In genomic region chr4:136907033-136907432, GRCm38 (mm10) we compare ENCODE assay signal across 8 mouse cellular contexts. TPM values are rescaled to one million over a fixed set of nuclear protein-coding genes. Genes with fewer than 3 reads are reported as not detected.
DNase-seq lines count a peak whose midpoint lies in the region; ATAC-seq and TF ChIP-seq lines count a peak whose summit lies in the region.
"Had no signal": no experiment of that assay in that cellular context is flagged by ENCODE, and none has a peak within 500 bp of the region (broad histone marks: within the 10 kb centered on the region; RNA-seq: fewer than 3 reads in every experiment).

No protein-coding gene starts in this region.

- H3K27ac ChIP-seq in intestine, postnatal 0 days (ENCODE audit: low read depth, low read length), result no peak overlapping the region
- no peak overlapping the region for H3K27ac ChIP-seq in intestine, embryonic 16.5 days (ENCODE audit: low read length)
- H3K27ac ChIP-seq in MEL (ENCODE audit: control insufficient read depth, low read depth, low read length), result no peak overlapping the region

- no peak overlapping the region for H3K9ac ChIP-seq in intestine, postnatal 0 days (ENCODE audit: low read depth, low read length)
- no peak overlapping the region for H3K9ac ChIP-seq in intestine, embryonic 16.5 days (ENCODE audit: low read depth, low read length)
- H3K9ac ChIP-seq in MEL (ENCODE audit: control insufficient read depth, low read depth, low read length, poor library complexity, severe bottlenecking), result no peak overlapping the region

- peak; percentile 23 for TF ChIP-seq RAD21 in MEL (IDR thresholded peaks at IDR 0.05; ENCODE audit: low read depth, low read length)

- no peak overlapping the region for H3K4me2 ChIP-seq in intestine, postnatal 0 days (replicated peaks; ENCODE audit: low read depth)
- no peak overlapping the region for H3K4me2 ChIP-seq in intestine, embryonic 16.5 days (ENCODE audit: low read depth, low read length)

- WGBS in intestine, postnatal 0 days, result 13% methylated on average over 7 of the region's 7 CpGs
- 9% methylated on average over 7 of the region's 7 CpGs for WGBS in intestine, embryonic 16.5 days

- H3K27me3 ChIP-seq in intestine, postnatal 0 days (replicated peaks; ENCODE audit: control insufficient read depth, insufficient read depth, low read length), result peaks cover 44% of the 10 kb centered on the region
- H3K27me3 ChIP-seq in intestine, embryonic 16.5 days (replicated peaks; ENCODE audit: control insufficient read depth, insufficient read depth, low read length), result peaks cover 41% of the 10 kb centered on the region
- H3K27me3 ChIP-seq in MEL (ENCODE audit: control insufficient read depth in 1 of 2, insufficient read depth in 2 of 2, low read length in 2 of 2), result no peaks in the 10 kb centered on the region

- no peak for ATAC-seq in intestine, postnatal 0 days
- ATAC-seq in intestine, embryonic 16.5 days, result no peak
- peak; percentile 95 for ATAC-seq in common myeloid progenitor, adult 5-6 weeks (replicated peaks; ENCODE audit: low read depth, poor library complexity, severe bottlenecking)

- H3K4me3 ChIP-seq in intestine, postnatal 0 days (ENCODE audit: low read depth, low read length), result no peak overlapping the region
- H3K4me3 ChIP-seq in intestine, embryonic 16.5 days (ENCODE audit: low read length), result no peak overlapping the region
- no peak overlapping the region for H3K4me3 ChIP-seq in MEL (ENCODE audit: control insufficient read depth in 1 of 2, insufficient read depth in 1 of 2, low read depth in 2 of 2, low read length in 2 of 2)
- H3K4me3 ChIP-seq: erythroblast, embryonic 14.5 days had no signal

- no peaks in the 10 kb centered on the region for H3K9me3 ChIP-seq in intestine, postnatal 0 days (ENCODE audit: control insufficient read depth)
- no peaks in the 10 kb centered on the region for H3K9me3 ChIP-seq in intestine, embryonic 16.5 days (ENCODE audit: control insufficient read depth, low read length)
- H3K9me3 ChIP-seq in MEL (replicated peaks; ENCODE audit: insufficient read depth, low read length), result no peaks in the 10 kb centered on the region

- TF ChIP-seq CTCF in intestine, postnatal 0 days (IDR thresholded peaks at IDR 0.05; ENCODE audit: low read depth), result peak; percentile 94
- TF ChIP-seq CTCF in MEL (IDR thresholded peaks at IDR 0.05 in 2 of 3, conservative IDR thresholded peaks at IDR 0.05 in 1 of 3; ENCODE audit: control insufficient read depth in 1 of 3, insufficient read depth in 1 of 3, low read depth in 2 of 3, low read length in 3 of 3, poor library complexity in 1 of 3, severe bottlenecking in 1 of 3), result peak; percentile 65 to 74 (median 67)

- no peak for TF ChIP-seq POLR2A in MEL (IDR thresholded peaks at IDR 0.05; ENCODE audit: control insufficient read depth in 1 of 2, insufficient read depth in 1 of 2, low read depth in 1 of 2, low read length in 2 of 2, poor library complexity in 1 of 2)

- no peaks in the 10 kb centered on the region for H3K36me3 ChIP-seq in intestine, postnatal 0 days (ENCODE audit: control insufficient read depth, insufficient read depth)
- no peaks in the 10 kb centered on the region for H3K36me3 ChIP-seq in intestine, embryonic 16.5 days (ENCODE audit: control insufficient read depth, insufficient read depth, low read length)
- H3K36me3 ChIP-seq in MEL (ENCODE audit: control insufficient read depth in 1 of 2, insufficient read depth in 2 of 2, low read length in 2 of 2), result no peaks in the 10 kb centered on the region

- no peaks in the 10 kb centered on the region for H3K79me2 ChIP-seq in MEL (ENCODE audit: control insufficient read depth, insufficient read depth, low read length, poor library complexity)

- DNase-seq in MEL (ENCODE audit: low read depth, low spot score), result peak; percentile 72
- DNase-seq in kidney, postnatal 36 days, result peak; percentile 51 to 78
- DNase-seq in retina, postnatal 1 day, result peak; percentile 77
- no peak for DNase-seq in left cerebral cortex, adult 11 months (ENCODE audit: low spot score)

- H3K4me1 ChIP-seq in intestine, postnatal 0 days (replicated peaks; ENCODE audit: control insufficient read depth, insufficient read depth, low read length), result no peaks in the 10 kb centered on the region
- peaks cover 7% of the 10 kb centered on the region; the same call in 1 of the 2 replicates for H3K4me1 ChIP-seq in intestine, embryonic 16.5 days (ENCODE audit: control insufficient read depth, insufficient read depth, low read length)
- no peaks in the 10 kb centered on the region for H3K4me1 ChIP-seq in MEL (ENCODE audit: control insufficient read depth in 1 of 2, insufficient read depth in 2 of 2, low read length in 2 of 2)

- TF ChIP-seq EP300 in MEL (IDR thresholded peaks at IDR 0.05; ENCODE audit: low read depth in 1 of 2, low read length in 2 of 2), result no peak

TF ChIP-seq in MEL, 35 proteins besides CTCF, POLR2A, EP300 and RAD21:
- TF ChIP-seq ZC3H11A (IDR thresholded peaks at IDR 0.05; ENCODE audit: low read depth, low read length) (peak; percentile 10; the same call in 1 of the 2 replicates), SIN3A (IDR thresholded peaks at IDR 0.05; ENCODE audit: low read length) (peak; percentile 65), NELFE (IDR thresholded peaks at IDR 0.05; ENCODE audit: low read depth, low read length) (0 out of 2 replicates have a peak, but pooled peaks have one; percentile 14), ETS1 (IDR thresholded peaks at IDR 0.05; ENCODE audit: low read depth, low read length) (no peak), MXI1 (IDR thresholded peaks at IDR 0.05; ENCODE audit: low read depth, low read length) (0 out of 2 replicates have a peak, but pooled peaks have one; percentile 35), MAX (IDR thresholded peaks at IDR 0.05; ENCODE audit: low read length) (no peak), SMC3 (IDR thresholded peaks at IDR 0.05; ENCODE audit: low read depth, low read length) (peak; percentile 68), CHD2 (IDR thresholded peaks at IDR 0.05; ENCODE audit: low read length) (no peak)
TF ChIP-seq in MEL: peak in this region for 5.

RNA-seq across cellular contexts. Expression of gene C1qa, which starts 8.4 kb away (rescaled TPM):
- 44.8 and 48.0 TPM in 2 replicates for polyA plus RNA-seq in intestine, postnatal 0 days (2015; fragmentation: Nextera tagmentation; extraction: Ambion mirVana)
- 60.4 and 60.6 TPM in 2 replicates for polyA plus RNA-seq in intestine, embryonic 16.5 days (2015; fragmentation: Nextera tagmentation; extraction: Ambion mirVana)
- 0.12 TPM in 1 of 2 replicates, not detected in the other for total RNA-seq in MEL (2012; rRNA removed)
- not detected for polyA plus RNA-seq in MEL (2012; ENCODE audit: insufficient read depth in 1 of 2, insufficient read length in 2 of 2, low read depth in 1 of 2, low replicate concordance in 2 of 2, missing spikeins in 1 of 2)
- 1.5 and 2.7 TPM in 2 replicates for total RNA-seq in common myeloid progenitor, adult 5-6 weeks (2017)

RNA-seq across cellular contexts. Expression of gene C1qc, which starts 14.2 kb away (rescaled TPM):
- 42.5 and 42.9 TPM in 2 replicates for polyA plus RNA-seq in intestine, postnatal 0 days (2015; fragmentation: Nextera tagmentation; extraction: Ambion mirVana)
- polyA plus RNA-seq in intestine, embryonic 16.5 days (2015; fragmentation: Nextera tagmentation; extraction: Ambion mirVana), result 28.4 and 32.9 TPM in 2 replicates
- not detected in 2 replicates for total RNA-seq in MEL (2012; rRNA removed)
- not detected for polyA plus RNA-seq in MEL (2012; ENCODE audit: insufficient read depth in 1 of 2, insufficient read length in 2 of 2, low read depth in 1 of 2, low replicate concordance in 2 of 2, missing spikeins in 1 of 2)
- total RNA-seq in common myeloid progenitor, adult 5-6 weeks (2017), result 0.63 TPM in 1 of 2 replicates, not detected in the other

RNA-seq across cellular contexts. Expression of gene C1qb, which starts 21.0 kb away (rescaled TPM):
- polyA plus RNA-seq in intestine, postnatal 0 days (2015; fragmentation: Nextera tagmentation; extraction: Ambion mirVana), result 67.7 and 71.4 TPM in 2 replicates
- polyA plus RNA-seq in intestine, embryonic 16.5 days (2015; fragmentation: Nextera tagmentation; extraction: Ambion mirVana), result 76.3 and 77.6 TPM in 2 replicates
- total RNA-seq in MEL (2012; rRNA removed), result not detected in 2 replicates
- polyA plus RNA-seq in MEL (2012; ENCODE audit: insufficient read depth in 1 of 2, insufficient read length in 2 of 2, low read depth in 1 of 2, low replicate concordance in 2 of 2, missing spikeins in 1 of 2), result not detected
- 0.55 TPM in 1 of 2 replicates, not detected in the other for total RNA-seq in common myeloid progenitor, adult 5-6 weeks (2017)

RNA-seq across cellular contexts. Expression of gene Epha8, which starts 49.6 kb away (rescaled TPM):
- polyA plus RNA-seq in intestine, postnatal 0 days (2015; fragmentation: Nextera tagmentation; extraction: Ambion mirVana), result 0.10 and 0.14 TPM in 2 replicates
- 0.33 and 0.54 TPM in 2 replicates for polyA plus RNA-seq in intestine, embryonic 16.5 days (2015; fragmentation: Nextera tagmentation; extraction: Ambion mirVana)
- total RNA-seq in MEL (2012; rRNA removed), result not detected in 2 replicates
- under 1 TPM in 1 of 2 experiments, not detected in 1; 0.03 TPM for polyA plus RNA-seq in MEL (2012; ENCODE audit: insufficient read depth in 1 of 2, insufficient read length in 2 of 2, low read depth in 1 of 2, low replicate concordance in 2 of 2, missing spikeins in 1 of 2)
- not detected in 2 replicates for total RNA-seq in common myeloid progenitor, adult 5-6 weeks (2017)

Comparison
In these comparisons a context has a peak if more than half of its experiments do, and no peak if none do; other contexts are left out.
1. RNA of gene C1qa, which starts 8.4 kb away (polyA plus RNA-seq): 60.4 to 60.6 TPM in intestine, embryonic 16.5 days and 44.8 to 48.0 TPM in intestine, postnatal 0 days; not detected in MEL; every median in the first group is over 10 times any median in the second.
2. RNA of gene C1qc, which starts 14.2 kb away (polyA plus RNA-seq): 42.5 to 42.9 TPM in intestine, postnatal 0 days and 28.4 to 32.9 TPM in intestine, embryonic 16.5 days; not detected in MEL; every median in the first group is over 10 times any median in the second.
3. RNA of gene C1qb, which starts 21.0 kb away (polyA plus RNA-seq): 76.3 to 77.6 TPM in intestine, embryonic 16.5 days and 67.7 to 71.4 TPM in intestine, postnatal 0 days; not detected in MEL; every median in the first group is over 10 times any median in the second.